Mouse (Mus musculus) E14TG2a.4 (cell line): Measurements from ENCODE around the gene Cxcl16.

Source experiments
- CTCF ChIP-seq: conservative IDR thresholded peaks from 2 replicates; pipeline ENCODE4 v1.5.1; 2014; ENCODE audit warnings: low read length
- NANOG ChIP-seq: IDR thresholded peaks from 2 replicates; pipeline ENCODE4 v1.6.1; 2014; ENCODE audit warnings: borderline replicate concordance, low read length, mixed read lengths
- POU5F1 ChIP-seq: IDR thresholded peaks from 2 replicates; pipeline ENCODE4 v1.6.1; 2014; ENCODE audit warnings: low read length, borderline replicate concordance

- TF ChIP-seq CTCF (no peak), POU5F1 (no peak), NANOG (no peak)
Observed at GRCm38 (mm10) chr11:70487816-70488215, 28.0 kb upstream of the Cxcl16 start.
